Mouse (Mus musculus): ENCODE data around the gene Selenoh. TPM values are rescaled to one million over a fixed set of nuclear protein-coding genes. Genes with fewer than 3 reads are reported as not detected.

Gene Selenoh
- polyA plus RNA-seq, 1 experiment from 2014 or later: 230 TPM

- peak; percentile 68 for ATAC-seq (ENCODE audit: insufficient number of reproducible peaks, low FRiP score, low TSS enrichment, low read depth)
These were observed 572 bp downstream of the Selenoh start for GRCm38 (mm10) chr2:84669828-84670568.

GRCm38 (mm10) chr2:84666081-84666480, 4.5 kb downstream of the Selenoh start:
- WGBS: 53% methylated on average over 12 of the region's 12 CpGs
- no peaks in the 10 kb centered on the region for H3K27me3 ChIP-seq
- H3K9ac ChIP-seq: no peak overlapping the region
- no peak for ATAC-seq (ENCODE audit: insufficient number of reproducible peaks, low FRiP score, low TSS enrichment, low read depth)
- H3K4me3 ChIP-seq (replicated peaks): no peak overlapping the region
- no peak overlapping the region for H3K4me2 ChIP-seq (replicated peaks)
- peaks cover 12% of the 10 kb centered on the region for H3K4me1 ChIP-seq
- no peaks in the 10 kb centered on the region for H3K9me3 ChIP-seq (replicated peaks)
- no peak overlapping the region for H3K27ac ChIP-seq (replicated peaks)
- H3K36me3 ChIP-seq: 0 out of 2 replicates have a peak, but pooled peaks cover 17% of the 10 kb centered on the region

More at GRCm38 (mm10) chr2:84669828-84670568, 572 bp downstream of the Selenoh start:
- H3K4me1 ChIP-seq: peaks cover 13% of the 10 kb centered on the region
- no peaks in the 10 kb centered on the region for H3K9me3 ChIP-seq (replicated peaks)
- 2% methylated on average over 39 of the region's 39 CpGs for WGBS
- H3K36me3 ChIP-seq: peaks cover 38% of the 10 kb centered on the region
- H3K4me3 ChIP-seq (replicated peaks): peak overlapping the region; percentile 87
- peak overlapping the region; percentile 98 for H3K9ac ChIP-seq
- no peaks in the 10 kb centered on the region for H3K27me3 ChIP-seq
- peak overlapping the region; percentile 90 for H3K27ac ChIP-seq (replicated peaks)
- H3K4me2 ChIP-seq (replicated peaks): peak overlapping the region; percentile 61

GRCm38 (mm10) chr2:84662866-84663265, 7.7 kb downstream of the Selenoh start:
- no peaks in the 10 kb centered on the region for H3K9me3 ChIP-seq (replicated peaks)
- H3K9ac ChIP-seq: no peak overlapping the region
- no peak overlapping the region for H3K4me3 ChIP-seq (replicated peaks)
- H3K36me3 ChIP-seq: 0 out of 2 replicates have a peak, but pooled peaks cover 3% of the 10 kb centered on the region
- ATAC-seq (ENCODE audit: insufficient number of reproducible peaks, low FRiP score, low TSS enrichment, low read depth): no peak
- H3K4me1 ChIP-seq: no peaks in the 10 kb centered on the region
- no peak overlapping the region for H3K4me2 ChIP-seq (replicated peaks)
- H3K27me3 ChIP-seq: no peaks in the 10 kb centered on the region
- H3K27ac ChIP-seq (replicated peaks): no peak overlapping the region
- 33% methylated on average over 2 of the region's 2 CpGs for WGBS

GRCm38 (mm10) chr2:84660253-84660652, 10.3 kb downstream of the Selenoh start:
- ATAC-seq (ENCODE audit: insufficient number of reproducible peaks, low FRiP score, low TSS enrichment, low read depth): no peak
- no peaks in the 10 kb centered on the region for H3K27me3 ChIP-seq
- WGBS: 67% methylated on average over 3 of the region's 3 CpGs

GRCm38 (mm10) chr2:84658806-84659205, 11.8 kb downstream of the Selenoh start, which contains the start of gene Btbd18:
Gene Btbd18, plus strand, starts transcription at chr2:84659079.
- 93% methylated on average over 32 of the region's 32 CpGs for WGBS
- no peaks in the 10 kb centered on the region for H3K36me3 ChIP-seq
- H3K4me2 ChIP-seq (replicated peaks): no peak within 1 kb of the TSS
- no peak within 1 kb of the TSS for H3K27ac ChIP-seq (replicated peaks)
- H3K4me1 ChIP-seq: no peaks in the 10 kb centered on the region
- no peak for ATAC-seq (ENCODE audit: insufficient number of reproducible peaks, low FRiP score, low TSS enrichment, low read depth)
- H3K27me3 ChIP-seq: no peaks in the 10 kb centered on the region
- H3K9ac ChIP-seq: no peak within 1 kb of the TSS
- no peak within 1 kb of the TSS for H3K4me3 ChIP-seq (replicated peaks)
- no peaks in the 10 kb centered on the region for H3K9me3 ChIP-seq (replicated peaks)

More at GRCm38 (mm10) chr2:84660253-84660652, 10.3 kb downstream of the Selenoh start:
- H3K9ac ChIP-seq: no peak overlapping the region
- no peaks in the 10 kb centered on the region for H3K4me1 ChIP-seq
- H3K36me3 ChIP-seq: no peaks in the 10 kb centered on the region
- no peak overlapping the region for H3K4me2 ChIP-seq (replicated peaks)
- H3K9me3 ChIP-seq (replicated peaks): no peaks in the 10 kb centered on the region
- H3K4me3 ChIP-seq (replicated peaks): no peak overlapping the region
- no peak overlapping the region for H3K27ac ChIP-seq (replicated peaks)

GRCm38 (mm10) chr2:84655864-84656263, 14.7 kb downstream of the Selenoh start:
- H3K9ac ChIP-seq: no peak overlapping the region
- no peaks in the 10 kb centered on the region for H3K36me3 ChIP-seq
- H3K4me2 ChIP-seq (replicated peaks): no peak overlapping the region
- no peaks in the 10 kb centered on the region for H3K4me1 ChIP-seq
- no peak overlapping the region for H3K4me3 ChIP-seq (replicated peaks)
- WGBS: 59% methylated on average over 1 of the region's 1 CpGs
- H3K27me3 ChIP-seq: no peaks in the 10 kb centered on the region
- no peak for ATAC-seq (ENCODE audit: insufficient number of reproducible peaks, low FRiP score, low TSS enrichment, low read depth)
- no peak overlapping the region for H3K27ac ChIP-seq (replicated peaks)
- no peaks in the 10 kb centered on the region for H3K9me3 ChIP-seq (replicated peaks)

GRCm38 (mm10) chr2:84653354-84653753, 17.2 kb downstream of the Selenoh start:
- no peaks in the 10 kb centered on the region for H3K36me3 ChIP-seq
- ATAC-seq (ENCODE audit: insufficient number of reproducible peaks, low FRiP score, low TSS enrichment, low read depth): no peak

GRCm38 (mm10) chr2:84650464-84651195, 19.9 kb downstream of the Selenoh start, which contains the start of gene Ctnnd1:
Gene Ctnnd1, minus strand, starts transcription at chr2:84650765.
- Histone ChIP-seq H3K4me1 (no peaks in the 10 kb centered on the region), H3K36me3 (no peaks in the 10 kb centered on the region), H3K4me3 (replicated peaks) (peak within 1 kb of the TSS; percentile 70), H3K9ac (peak within 1 kb of the TSS; percentile 83), H3K27ac (replicated peaks) (peak within 1 kb of the TSS; percentile 99), H3K9me3 (replicated peaks) (no peaks in the 10 kb centered on the region), H3K27me3 (no peaks in the 10 kb centered on the region), H3K4me2 (replicated peaks) (peak within 1 kb of the TSS; percentile 57)
- peak; percentile 98 for ATAC-seq (ENCODE audit: insufficient number of reproducible peaks, low FRiP score, low TSS enrichment, low read depth)
- under 1% methylated on average over 15 of the region's 15 CpGs for WGBS

More at GRCm38 (mm10) chr2:84653354-84653753, 17.2 kb downstream of the Selenoh start:
- H3K27ac ChIP-seq (replicated peaks): no peak overlapping the region
- no peak overlapping the region for H3K4me3 ChIP-seq (replicated peaks)
- H3K4me1 ChIP-seq: no peaks in the 10 kb centered on the region
- no peak overlapping the region for H3K4me2 ChIP-seq (replicated peaks)
- no peaks in the 10 kb centered on the region for H3K9me3 ChIP-seq (replicated peaks)
- H3K27me3 ChIP-seq: no peaks in the 10 kb centered on the region
- H3K9ac ChIP-seq: no peak overlapping the region

GRCm38 (mm10) chr2:84649674-84650073, 20.9 kb downstream of the Selenoh start:
- H3K27ac ChIP-seq (replicated peaks): peak overlapping the region; percentile 99
- H3K4me1 ChIP-seq: no peaks in the 10 kb centered on the region
- peak overlapping the region; percentile 57 for H3K4me2 ChIP-seq (replicated peaks)
- H3K9me3 ChIP-seq (replicated peaks): no peaks in the 10 kb centered on the region
- ATAC-seq (ENCODE audit: insufficient number of reproducible peaks, low FRiP score, low TSS enrichment, low read depth): no peak
- peak overlapping the region; percentile 83 for H3K9ac ChIP-seq
- no peaks in the 10 kb centered on the region for H3K36me3 ChIP-seq
- H3K27me3 ChIP-seq: no peaks in the 10 kb centered on the region
- H3K4me3 ChIP-seq (replicated peaks): peak overlapping the region; percentile 70
- under 1% methylated on average over 10 of the region's 10 CpGs for WGBS

GRCm38 (mm10) chr2:84648369-84648768, 22.2 kb downstream of the Selenoh start:
- 0 out of 2 replicates have a peak overlapping the region, but pooled peaks have one; percentile 18 for H3K9ac ChIP-seq
- H3K9me3 ChIP-seq (replicated peaks): no peaks in the 10 kb centered on the region
- H3K27ac ChIP-seq (replicated peaks): 0 out of 2 replicates have a peak overlapping the region, but pooled peaks have one; percentile 8
- 32% methylated on average over 6 of the region's 6 CpGs for WGBS
- H3K36me3 ChIP-seq: no peaks in the 10 kb centered on the region
- peak overlapping the region; percentile 57 for H3K4me2 ChIP-seq (replicated peaks)
- ATAC-seq (ENCODE audit: insufficient number of reproducible peaks, low FRiP score, low TSS enrichment, low read depth): no peak
- peak overlapping the region; percentile 70 for H3K4me3 ChIP-seq (replicated peaks)
- no peaks in the 10 kb centered on the region for H3K27me3 ChIP-seq
- peaks cover 4% of the 10 kb centered on the region; the same call in 1 of the 2 replicates for H3K4me1 ChIP-seq

GRCm38 (mm10) chr2:84647051-84647568, 23.5 kb downstream of the Selenoh start:
- H3K27ac ChIP-seq (replicated peaks): no peak overlapping the region
- H3K27me3 ChIP-seq: no peaks in the 10 kb centered on the region
- no peak for ATAC-seq (ENCODE audit: insufficient number of reproducible peaks, low FRiP score, low TSS enrichment, low read depth)
- no peaks in the 10 kb centered on the region for H3K36me3 ChIP-seq
- H3K9ac ChIP-seq: no peak overlapping the region
- peaks cover 4% of the 10 kb centered on the region; the same call in 1 of the 2 replicates for H3K4me1 ChIP-seq
- H3K4me2 ChIP-seq (replicated peaks): no peak overlapping the region
- H3K4me3 ChIP-seq (replicated peaks): 0 out of 2 replicates have a peak overlapping the region, but pooled peaks have one; percentile 0
- no peaks in the 10 kb centered on the region for H3K9me3 ChIP-seq (replicated peaks)
- 90% methylated on average over 6 of the region's 6 CpGs for WGBS

All from embryonic facial prominence, embryonic 15.5 days (tissue).